Mouse (Mus musculus) left cerebral cortex, adult 18-20 months (tissue): ENCODE measurements at regions not wholly inside any gene's neighbourhood (a gene's known extent, or its start where the extent isn't known, plus 50 kb on each side); places are given as distances from the start of the nearest gene placed in this dataset.
"Not testable (repeated sequence)": the region's sequence is repeated elsewhere in the genome, so short reads cannot be mapped to it uniquely, and the experiment has no call there.

ENCODE experiments used
- DNase-seq, 2 experiments: peaks; one replicate each; pipeline ENCODE4 v3.0.0; 2021 to 2022; ENCODE audit warnings: low spot score in 2 of 2, mixed read lengths in 1 of 2

DNA sequence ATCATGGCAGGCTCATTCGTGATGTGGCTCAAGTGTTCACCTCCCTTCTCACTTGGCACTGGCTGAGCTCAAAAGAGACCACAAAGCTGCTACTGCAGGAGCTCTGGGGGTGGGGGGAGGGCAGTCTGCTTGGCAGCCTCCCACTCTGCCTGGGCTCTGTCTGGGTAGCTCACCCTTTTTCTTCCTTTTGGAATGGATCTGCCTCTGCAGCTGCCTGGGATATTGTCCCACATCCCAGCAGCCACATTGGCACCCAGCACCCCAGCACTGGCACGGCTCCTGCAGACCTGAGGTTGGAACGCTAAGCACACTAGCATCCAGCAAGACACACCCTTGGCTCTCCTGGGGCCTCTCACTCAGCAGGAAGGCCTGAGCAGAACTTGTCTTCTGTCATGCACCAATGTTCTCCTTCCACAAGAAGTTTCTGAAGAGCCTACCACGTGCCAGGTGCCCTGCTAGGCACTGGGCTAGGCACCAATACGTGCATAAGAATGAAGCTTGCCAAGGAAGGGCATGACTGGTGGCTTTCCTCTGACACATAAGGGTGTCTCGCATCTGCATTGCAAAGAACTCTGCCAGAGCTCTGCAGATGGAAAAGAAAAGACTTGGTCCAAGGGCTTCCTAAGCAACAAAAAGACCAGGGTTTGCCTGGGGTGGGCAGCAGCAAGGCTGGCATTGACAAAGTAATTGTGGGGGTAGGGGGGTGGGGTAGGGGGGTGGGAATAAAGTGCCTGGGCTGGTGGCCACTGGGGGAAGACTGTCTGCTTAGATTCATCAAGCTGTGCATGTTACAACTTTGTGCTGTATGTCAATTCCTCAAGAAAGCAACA lies 112.1 kb upstream of the Sipa1l1 start:
- DNase-seq, result not testable (repeated sequence)

- DNase-seq, result no peak
Observed at GRCm38 (mm10) chr12:82064986-82065385, 104.1 kb upstream of the Sipa1l1 start.

- DNase-seq, result no peak
Observed at GRCm38 (mm10) chr12:82066860-82067259, 102.3 kb upstream of the Sipa1l1 start.

DNA sequence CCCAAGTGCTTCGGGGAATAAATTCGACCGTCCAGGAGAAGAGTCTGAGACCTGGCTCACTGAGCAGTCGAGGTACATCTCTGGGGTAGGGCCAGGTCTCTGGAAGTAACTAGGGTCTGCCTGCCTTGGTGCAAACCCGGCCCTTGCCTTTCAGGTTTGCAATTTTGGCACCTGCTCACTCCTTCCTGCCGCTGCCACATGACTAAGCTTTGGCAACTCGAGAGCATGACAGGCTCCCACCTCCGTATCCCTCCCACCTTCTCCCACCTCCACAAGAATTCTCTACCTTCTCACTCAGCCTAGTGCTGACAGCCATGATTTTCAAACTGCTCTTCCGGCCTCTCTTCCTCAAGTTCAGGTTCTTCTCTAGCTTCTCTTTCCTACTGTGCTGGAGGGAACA lies 99.5 kb upstream of the Sipa1l1 start:
- peak; percentile 64 to 65 for DNase-seq

DNA sequence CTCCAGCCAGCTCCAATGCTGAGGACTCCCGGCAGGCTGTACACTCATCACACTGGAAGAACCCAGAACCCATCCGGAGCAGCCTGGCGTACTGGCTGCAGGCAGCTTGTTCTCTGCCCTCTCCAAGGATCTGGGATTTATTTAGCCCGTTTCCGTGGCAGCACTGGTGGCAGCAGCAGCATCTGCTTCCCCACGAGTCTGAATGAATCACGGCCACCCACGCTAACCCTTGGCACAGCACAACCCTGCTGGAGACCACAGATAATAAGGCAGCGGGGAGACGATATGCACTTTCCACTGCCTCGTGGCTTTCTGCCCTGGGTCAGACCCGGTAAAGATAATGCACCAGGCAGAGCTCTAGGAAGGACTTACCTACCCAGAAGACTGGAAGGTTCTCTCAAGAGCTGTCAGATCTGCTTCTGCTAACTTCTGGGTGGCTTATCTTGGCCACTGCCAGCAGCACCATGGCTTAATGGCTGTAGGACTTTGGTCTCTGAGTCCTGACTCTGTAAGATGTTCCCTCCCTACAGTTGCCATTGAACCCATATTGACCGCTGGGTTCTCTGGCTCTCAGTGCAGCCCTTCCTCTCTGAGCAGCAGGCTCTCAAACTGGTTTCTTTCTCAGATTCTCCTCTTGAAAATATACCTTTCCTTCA lies 96.2 kb upstream of the Sipa1l1 start:
- DNase-seq, result peak; percentile 82 to 90

- peak; percentile 71 to 75 for DNase-seq
Observed at GRCm38 (mm10) chr12:82075479-82076221, 93.5 kb upstream of the Sipa1l1 start.

GRCm38 (mm10) chr12:82076766-82077165 lies 92.4 kb upstream of the Sipa1l1 start:
- no peak for DNase-seq

DNA sequence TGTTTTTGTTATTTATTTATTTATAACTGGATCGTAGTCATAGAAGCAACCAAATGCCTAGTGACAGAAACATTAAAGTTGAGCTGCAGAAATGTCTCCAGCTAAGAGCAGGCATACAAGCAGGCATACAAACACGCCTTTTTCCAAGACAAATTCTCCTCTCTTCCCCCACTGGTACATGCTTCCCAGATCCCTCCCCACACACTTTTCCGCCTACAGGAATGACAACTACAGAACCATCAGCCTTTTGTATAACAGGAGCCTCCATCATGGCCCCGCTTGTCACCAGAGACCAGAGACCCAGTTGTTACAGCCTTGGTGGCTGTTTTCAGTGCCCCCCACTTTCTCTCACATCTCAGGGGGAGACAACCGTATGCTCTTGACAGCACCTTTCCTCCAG lies 91.2 kb upstream of the Sipa1l1 start:
- peak in 1 of 2 experiments; percentile 57 for DNase-seq

GRCm38 (mm10) chr12:82078740-82079139 lies 90.4 kb upstream of the Sipa1l1 start:
- DNase-seq, result no peak

GRCm38 (mm10) chr12:82080196-82080880 lies 88.8 kb upstream of the Sipa1l1 start:
- DNase-seq, result peak; percentile 33 to 53

DNA sequence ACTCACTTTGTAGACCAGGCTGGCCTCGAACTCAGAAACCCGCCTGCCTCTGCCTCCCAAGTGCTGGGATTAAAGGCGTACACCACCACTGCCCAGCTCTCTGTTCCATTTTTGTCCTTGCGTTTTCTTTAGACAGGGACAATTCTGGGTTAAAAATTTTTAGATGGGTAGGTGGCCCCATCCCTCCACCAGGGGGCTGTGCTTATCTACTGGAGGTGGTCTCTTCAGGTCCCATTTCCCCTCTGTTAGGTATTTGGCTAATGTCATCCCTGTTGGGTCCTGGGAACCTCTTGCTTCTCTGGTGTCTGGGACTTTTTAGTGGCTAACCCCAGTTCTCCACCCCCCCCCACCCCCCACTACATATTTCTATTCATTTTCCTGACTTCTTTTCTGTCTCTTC lies 86.5 kb upstream of the Sipa1l1 start:
- DNase-seq, result not testable (repeated sequence)

DNA sequence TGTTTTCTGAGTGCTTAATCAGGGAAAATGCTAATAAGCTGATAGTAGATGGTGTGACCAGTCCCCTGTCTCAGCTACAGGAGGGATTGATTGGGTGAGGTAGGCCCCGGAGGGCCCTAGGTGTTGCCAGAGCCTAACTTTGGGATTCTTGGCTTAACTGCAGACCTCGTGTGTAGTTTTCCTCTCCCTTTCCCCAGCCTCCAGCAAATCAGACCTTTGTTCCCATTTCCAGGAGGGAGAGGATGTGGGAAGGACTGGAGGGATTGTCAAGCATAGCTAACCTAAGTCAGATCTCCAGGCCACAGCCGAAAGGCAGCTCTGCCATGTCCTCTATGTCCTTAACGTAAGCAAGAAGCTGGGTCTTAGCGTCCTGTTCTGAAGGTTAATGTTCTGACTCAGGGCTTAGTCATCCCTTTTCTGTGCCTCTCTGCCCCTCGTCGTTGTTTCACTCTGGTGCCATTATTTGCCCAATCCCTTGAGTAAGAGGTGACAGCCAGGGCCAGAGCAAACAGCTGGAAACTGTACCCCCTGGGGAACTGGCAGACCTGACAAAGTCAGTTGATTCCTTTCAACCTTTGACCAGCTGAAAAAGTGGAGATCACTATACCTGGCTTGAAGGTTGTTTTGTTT lies 83.2 kb upstream of the Sipa1l1 start:
- DNase-seq, result no peak

- no peak for DNase-seq
Observed at GRCm38 (mm10) chr12:82086441-82086840, 82.7 kb upstream of the Sipa1l1 start.

GRCm38 (mm10) chr12:82089288-82089687 lies 79.8 kb upstream of the Sipa1l1 start:
- DNase-seq, result no peak

GRCm38 (mm10) chr12:82093317-82093716 lies 75.8 kb upstream of the Sipa1l1 start:
- DNase-seq, result no peak

DNA sequence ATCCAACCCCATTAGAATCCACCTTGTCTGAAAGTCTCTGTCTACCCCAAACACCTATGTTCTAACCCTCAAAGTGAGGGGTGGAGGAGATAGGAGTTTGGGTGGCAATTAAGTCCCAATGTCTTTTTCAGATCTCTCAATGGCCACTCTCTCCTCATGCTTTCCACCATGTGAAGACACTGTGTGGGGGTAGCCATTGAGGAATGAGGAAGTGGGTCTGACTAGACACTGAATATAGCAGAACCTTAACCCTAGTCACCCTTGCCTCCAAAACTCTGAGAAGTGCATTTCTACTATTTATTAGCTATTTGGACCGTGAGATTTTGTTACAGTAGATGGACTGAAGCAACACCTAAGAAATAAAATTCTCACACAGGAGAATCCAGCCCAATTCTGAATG lies 73.7 kb upstream of the Sipa1l1 start:
- DNase-seq, result no peak

DNA sequence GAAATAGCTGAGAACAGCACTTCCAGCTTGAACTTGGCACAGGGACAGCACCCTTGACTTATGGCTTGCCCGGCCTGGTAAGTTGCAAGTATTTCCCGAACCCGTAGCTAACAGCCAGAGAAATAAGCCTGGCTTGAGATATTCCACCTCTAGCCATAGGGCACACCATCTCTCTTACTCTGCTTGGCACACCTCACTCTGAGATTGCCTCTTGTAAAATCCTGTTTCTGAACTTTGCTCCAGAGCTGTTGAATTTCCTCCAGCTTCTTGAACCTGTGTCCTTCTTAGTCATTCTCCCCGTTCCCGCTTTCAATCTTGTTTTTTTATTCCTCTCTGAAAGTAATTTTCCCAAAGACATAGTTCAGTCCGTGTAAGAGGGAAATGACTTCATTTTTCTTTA lies 72.0 kb upstream of the Sipa1l1 start:
- no peak for DNase-seq

DNA sequence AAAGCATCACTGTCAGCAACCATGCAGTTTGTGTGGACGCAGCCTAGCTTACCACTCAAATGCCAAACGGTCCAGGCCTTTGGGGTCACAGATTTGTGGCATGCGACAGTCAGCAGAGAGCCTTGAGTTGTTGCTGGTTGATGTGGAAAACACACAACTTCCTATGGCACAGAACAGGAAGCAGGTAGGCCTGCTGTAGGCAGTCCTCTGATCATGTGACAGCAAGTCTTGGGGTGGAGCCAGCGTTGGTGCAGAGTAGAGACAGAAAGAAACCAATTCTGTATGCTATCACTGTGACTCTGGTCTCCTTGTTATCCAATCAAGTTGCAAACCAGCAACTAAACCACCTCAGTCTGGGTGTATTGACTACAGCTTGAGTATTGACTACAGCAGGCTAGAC lies 71.5 kb upstream of the Sipa1l1 start:
- DNase-seq, result no peak

GRCm38 (mm10) chr12:82104211-82104610 lies 64.9 kb upstream of the Sipa1l1 start:
- DNase-seq, result peak; percentile 69 to 84

- peak; percentile 73 to 78 for DNase-seq
Observed at GRCm38 (mm10) chr12:82105184-82106031, 63.7 kb upstream of the Sipa1l1 start.
